Mouse (Mus musculus) frontal cortex, adult 2 months (tissue): Measurements from ENCODE around the gene Auts2. TPM values are rescaled to one million over a fixed set of nuclear protein-coding genes. Genes with fewer than 3 reads are reported as not detected.

Experiments used
- DNase-seq, 2 experiments: peaks; one replicate each; pipeline ENCODE4 v3.0.0; 2022; ENCODE audit warnings: low spot score in 1 of 2; ENCODE audit errors: extremely low spot score in 1 of 2
- polyA plus RNA-seq: library from polyadenylated mRNA; depleted of rRNA; stranded (reverse); fragments of >200 nt; gene quantifications from 2 replicates; pipeline ENCODE4 v1.2.3, GENCODE M21; 2012

Auts2 gene
- polyA plus RNA-seq, 1 experiment, result 45.1 TPM

DNA sequence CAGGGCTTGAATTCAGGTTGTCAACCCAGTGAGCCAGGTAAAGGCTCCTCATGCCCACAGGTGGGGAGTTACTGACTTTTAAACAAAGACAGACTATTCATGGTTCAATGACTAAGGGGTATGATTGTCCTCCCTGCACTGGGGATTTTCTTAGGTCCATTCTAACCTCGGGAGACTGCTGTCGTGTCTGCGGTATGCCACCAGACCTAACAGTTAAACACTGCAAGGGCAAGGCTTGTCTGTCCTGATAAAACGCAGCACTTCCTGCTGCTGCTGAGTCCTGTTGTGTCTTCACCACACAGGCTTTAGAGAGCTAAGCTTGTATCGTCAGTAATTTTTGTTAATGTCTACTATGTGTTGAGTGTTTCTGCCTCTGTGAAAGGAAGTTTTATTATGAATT, 828.2 kb downstream of the Auts2 start:
- DNase-seq, result no peak

DNA sequence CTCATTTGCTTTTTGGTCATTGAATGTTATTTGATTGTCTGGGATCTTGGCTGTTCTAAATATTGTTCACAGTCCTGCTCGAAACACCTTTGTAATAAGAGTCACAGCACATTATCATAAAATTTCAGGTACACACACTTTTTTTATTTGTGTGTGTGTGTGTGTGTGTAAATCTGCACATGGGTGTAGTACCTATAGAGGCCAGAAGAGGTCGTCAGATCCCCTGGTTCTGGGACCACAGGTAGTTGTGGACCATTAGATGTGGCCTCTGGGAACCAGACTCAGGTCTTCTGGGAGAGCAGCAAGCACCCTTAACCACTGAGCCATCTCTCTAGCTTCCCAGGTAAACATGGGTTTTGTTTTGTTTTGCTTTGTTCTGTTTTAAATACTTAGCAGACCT, 830.7 kb downstream of the Auts2 start:
- DNase-seq, result no peak

DNA sequence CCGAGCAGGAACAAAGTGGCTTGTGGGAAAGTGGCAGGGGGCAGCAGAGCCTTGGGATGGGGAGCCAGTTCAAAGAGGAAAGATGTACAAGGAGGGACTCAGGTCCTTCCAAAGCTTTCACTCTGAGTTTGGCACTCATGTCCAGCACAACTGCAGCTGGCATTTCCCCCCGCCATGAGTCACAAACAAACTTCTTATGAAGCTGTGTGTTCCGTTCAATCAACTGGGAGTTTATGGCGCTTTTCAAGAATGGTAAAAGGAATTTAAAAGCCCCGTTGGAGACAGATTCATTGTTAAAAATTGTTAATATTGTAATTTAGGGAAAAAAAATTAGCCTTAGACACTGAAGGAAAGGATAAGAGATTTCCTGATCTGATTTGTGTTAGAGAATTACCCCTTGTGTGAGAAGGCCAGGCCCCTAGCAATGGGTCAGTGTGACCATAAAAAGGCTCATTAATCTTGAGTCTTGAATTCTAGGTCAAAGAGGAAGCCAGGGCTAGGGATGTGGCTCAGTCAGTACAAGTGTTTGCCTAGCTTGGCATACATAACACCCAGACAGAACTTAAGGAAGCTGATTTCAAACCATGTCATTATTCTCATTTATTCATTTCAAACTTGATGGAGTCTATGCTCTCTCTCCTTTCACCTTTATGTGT, 831.5 kb downstream of the Auts2 start:
- DNase-seq, result no peak

DNA sequence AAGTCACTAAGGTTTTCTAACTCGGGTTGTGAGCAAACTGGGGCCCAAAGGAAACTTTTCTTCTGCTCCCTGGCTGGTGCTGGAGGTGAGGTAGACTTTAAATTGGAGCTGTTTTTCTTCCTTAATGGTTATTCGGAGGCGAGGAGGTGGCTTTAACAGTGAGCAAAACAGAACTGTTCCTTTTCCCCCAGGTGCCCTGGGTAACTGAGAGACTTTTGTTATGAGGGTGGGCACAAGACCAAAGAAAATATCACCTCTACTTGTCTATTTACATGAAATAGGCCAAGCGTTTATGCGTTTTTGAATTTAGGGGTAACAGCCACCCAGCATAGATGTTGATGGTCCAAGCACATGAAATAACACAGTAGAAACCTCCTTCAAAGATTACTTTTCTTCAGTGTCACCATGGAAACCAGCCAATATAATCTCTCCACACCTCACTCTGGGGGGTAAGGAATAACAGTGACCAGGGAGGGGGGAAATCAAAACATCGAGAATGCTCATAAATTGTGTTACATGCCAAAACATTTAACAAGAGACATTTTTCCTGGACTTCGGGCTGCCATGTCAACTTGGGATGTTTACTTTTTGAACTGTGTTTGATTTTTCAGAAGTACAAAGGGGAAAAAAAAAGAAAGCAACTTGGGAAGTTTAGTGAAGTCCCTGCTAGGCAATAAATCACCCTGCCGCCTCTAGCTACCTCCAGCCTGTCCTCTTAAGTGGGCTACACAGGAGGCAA, 832.2 kb downstream of the Auts2 start:
- DNase-seq, result no peak

DNA sequence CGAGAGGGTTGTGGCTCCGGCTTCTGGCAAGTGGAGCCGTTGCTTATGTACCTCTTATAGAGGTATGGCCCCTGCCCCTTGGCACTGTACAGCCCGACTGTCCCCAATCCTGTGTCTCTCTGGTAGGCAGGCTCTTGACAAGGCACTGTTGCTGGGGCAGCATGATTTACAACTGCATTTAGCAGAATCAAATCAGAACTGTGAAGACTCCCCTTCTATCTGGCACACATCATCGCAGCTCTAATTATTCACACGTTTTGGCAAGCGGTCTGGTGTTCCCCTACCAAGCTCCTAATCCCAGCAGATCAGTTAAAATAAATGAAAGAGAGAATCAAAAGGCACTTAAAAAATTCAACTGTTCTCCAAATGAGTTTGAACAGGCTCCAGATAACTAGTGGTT, 835.7 kb downstream of the Auts2 start:
- peak in 1 of 2 experiments; percentile 60 for DNase-seq

DNA sequence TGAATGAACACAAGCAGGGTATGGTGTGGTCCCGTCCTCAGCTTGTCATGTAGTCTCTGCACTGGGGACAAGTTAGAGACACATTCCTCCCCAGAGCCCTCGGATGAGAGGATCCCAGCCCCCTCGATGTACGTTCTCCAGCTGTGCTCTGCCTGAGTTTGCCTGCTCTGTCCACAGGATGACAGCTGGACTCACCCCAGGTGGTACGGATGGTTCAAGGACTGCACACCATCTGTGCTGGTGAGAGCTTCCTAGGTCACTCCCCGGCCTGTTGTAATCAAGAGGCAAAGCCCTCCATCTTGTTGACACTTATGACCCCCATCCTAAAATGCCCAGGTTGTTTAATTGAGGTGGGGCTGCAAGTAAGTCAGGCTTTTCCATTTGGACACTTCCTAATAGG, 839.4 kb downstream of the Auts2 start:
- no peak for DNase-seq

DNA sequence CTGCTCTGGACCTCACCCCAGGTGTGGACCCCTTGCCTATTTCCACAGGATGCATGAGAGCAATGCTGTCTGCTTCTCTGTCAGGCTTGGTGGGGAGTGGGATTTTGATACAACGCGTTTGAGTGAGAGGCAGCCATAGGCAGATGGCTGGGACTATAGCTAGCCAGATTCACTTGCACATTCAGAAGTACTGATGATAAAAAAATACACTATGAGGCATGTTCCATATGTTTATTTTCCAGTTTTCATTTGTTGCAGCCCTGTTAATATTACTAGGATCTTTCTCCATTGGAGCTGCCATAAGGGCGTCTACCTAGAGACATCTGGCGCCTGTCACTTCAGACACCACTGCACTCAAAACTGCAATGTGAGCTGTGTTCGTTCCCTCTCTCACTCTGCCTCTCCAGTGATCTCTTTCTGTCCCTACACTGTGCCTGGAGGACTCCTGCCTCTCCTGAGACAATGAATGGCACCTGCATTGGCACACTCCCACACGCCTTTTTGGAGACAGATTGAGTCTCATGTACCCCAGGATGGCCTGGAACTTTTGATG, 840.2 kb downstream of the Auts2 start:
- DNase-seq, result no peak

DNA sequence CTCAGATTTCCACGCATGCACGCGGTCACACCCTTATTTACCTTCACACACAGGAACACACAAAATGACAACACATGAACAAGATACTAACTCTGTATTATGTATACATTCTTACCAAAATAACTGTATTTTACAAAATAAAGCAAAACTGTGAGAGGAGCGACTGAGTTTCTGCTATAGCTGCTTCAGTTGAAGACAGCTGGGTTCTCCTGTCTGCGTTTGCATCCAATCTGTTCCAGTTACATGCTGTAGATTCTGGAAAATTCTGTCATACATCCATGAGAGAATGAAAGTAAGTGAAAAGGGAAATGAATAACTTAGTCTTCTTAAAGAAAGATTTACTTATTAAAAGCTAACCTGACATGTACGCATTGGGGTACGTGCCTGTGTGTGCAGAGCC, 844.2 kb downstream of the Auts2 start:
- no peak for DNase-seq

DNA sequence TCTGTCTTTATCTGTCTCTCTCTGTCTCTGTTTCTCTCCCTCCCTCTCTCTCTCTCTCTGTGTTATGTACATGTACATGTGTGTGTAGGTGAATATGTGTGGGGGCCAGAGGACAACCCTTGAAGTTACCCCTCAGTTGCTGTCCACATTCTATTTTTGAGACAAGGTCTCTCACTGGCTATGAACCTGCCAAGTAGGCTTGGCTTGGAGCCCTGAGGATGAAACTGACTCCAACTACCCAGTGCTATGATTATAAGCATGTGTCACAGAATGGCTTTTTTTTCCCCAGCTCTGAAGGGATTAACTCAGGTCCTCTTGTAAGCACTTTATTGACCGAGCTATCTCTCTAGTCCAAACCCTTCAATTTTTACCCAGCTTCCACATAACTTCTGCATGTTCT, 852.4 kb downstream of the Auts2 start:
- DNase-seq, result no peak

DNA sequence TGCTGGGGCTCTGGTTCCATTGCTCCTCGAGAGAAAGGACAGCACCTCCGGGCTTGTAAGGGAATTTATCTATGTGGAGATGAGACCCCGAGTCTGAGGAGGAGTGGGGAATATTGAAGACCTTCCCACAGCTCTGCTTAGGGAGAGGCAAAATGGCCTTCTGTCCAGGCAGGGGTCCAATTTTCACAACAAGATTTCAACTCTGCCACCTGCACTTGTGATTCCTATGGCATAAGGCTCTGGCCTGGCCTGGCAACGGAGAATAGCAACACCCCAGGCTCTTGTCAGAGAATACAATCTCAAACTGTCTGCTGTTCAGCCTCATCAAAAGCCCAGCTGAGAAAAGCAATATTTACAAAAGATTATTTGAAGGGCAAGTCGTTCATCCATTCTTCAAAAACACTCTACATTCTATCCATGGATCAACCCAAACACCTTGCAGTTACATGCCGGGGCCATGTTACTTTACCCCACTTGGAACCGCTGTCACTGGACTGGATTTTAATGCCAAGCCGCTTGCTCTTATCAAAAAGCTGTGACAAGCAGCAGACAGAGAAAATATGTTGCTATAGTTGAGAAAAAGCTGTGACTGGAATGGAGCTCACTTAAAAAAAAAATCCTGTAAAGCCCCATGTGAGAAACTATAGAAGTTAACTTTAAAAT, 856.1 kb downstream of the Auts2 start:
- DNase-seq, result no peak

DNA sequence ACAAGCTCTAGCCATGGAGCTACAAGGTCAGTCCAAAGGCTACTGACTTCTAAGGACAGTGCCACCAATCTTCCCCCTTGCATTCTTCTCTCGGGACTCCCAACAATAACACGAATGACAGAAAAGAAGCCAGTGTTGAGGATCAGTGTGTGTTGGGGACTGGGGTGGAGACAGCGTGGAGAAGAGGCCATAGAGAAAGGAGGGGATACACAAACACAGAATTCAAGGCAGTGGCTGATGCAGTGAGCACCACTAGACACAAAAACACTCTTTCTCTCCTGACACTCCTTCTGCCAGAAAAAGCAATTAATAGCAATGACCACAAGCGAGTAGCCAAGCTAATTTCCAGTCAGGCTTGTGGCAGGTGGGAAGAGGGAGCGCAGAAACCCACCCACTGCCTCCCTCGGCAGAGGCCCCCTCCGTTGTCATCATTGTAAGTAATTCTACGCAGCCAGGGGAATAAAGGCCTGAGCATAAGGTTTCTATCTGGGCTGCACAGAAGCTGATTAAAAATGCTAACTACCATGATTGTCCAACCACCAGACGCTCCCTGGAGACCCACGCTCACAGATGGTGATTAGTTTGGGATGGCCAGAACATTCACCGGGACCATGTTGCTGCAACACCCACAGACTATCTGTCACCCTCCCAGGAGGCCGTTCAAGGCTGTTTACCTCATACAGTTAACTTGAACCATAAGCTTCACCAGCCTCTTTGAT, 862.9 kb downstream of the Auts2 start:
- DNase-seq, result peak; percentile 46 to 64

DNA sequence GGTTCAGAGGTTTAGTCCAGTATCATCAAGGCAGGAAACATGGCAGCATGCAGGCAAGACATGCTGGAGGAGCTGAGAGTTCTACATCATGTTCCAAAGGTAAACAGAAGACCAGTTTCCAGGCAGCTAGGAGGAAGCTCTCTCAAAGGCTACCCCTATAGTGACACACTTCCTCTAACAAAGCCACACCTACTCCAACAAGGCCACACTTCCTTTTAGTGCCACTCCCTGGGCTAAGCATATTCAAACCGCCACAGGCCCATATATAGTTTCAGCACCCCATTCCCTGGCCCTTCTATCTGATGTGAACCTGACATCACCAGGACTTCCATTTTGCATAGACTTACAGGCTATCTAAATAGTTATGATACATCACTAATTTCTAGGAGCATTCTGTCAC, 863.6 kb downstream of the Auts2 start:
- DNase-seq, result no peak

DNA sequence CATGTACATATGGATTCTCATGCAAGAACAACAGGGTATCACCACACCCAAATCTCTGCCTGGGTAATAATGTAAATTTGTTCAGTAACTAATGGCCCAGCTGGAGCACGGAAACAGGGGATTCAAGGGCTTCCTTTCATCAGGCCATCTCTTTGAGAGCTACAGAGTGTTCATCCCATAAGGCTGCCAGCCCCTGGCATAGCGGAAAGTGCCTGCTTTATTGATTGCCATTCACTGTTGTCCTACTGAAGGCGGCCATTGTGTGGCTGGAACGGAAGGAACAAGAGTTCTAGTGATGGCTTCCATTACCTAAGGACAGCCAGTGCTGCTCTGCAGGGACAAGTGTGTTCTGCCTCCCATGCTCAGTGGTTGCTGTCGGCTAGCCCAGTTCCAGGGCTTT, 865.6 kb downstream of the Auts2 start:
- peak; percentile 42 to 59 for DNase-seq

DNA sequence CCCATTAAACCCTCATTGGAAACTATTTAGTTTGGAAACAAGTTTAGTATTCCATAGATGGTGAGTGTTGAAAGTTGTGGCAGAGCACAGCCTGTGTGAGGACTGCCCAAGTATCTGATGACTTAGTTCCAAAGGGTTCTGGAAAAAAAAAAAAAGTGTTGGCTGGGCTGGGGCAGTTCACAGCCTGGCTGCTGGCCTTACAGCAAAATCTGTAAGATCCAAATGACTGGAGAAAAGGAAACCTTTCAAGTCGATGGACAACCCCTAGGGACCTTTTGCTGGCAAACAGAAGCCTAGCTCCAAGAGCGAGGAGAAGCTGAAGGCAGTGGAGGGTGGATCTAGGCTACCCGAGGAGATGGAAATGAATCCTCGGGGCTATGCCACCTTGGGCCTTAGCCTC, 869.4 kb downstream of the Auts2 start:
- no peak for DNase-seq

DNA sequence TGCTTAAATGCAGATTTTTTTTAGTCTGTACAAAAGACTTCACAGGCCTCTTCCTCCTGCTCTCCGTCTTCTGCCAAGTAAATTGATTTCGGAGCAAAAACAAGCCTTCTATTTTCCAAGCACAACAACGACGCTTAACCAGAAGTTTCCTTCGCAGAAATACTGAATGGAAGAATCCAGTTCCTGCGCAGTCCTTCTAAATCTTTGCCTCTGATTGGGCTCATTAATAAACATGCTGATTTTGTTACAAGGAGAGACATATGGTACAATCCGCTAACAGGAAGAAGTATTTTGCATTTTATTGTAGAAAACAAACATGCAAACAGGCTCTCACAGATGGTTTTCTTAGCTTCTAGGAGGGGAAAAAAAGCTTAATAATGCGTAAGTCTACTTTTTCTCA, 878.1 kb downstream of the Auts2 start:
- no peak for DNase-seq

DNA sequence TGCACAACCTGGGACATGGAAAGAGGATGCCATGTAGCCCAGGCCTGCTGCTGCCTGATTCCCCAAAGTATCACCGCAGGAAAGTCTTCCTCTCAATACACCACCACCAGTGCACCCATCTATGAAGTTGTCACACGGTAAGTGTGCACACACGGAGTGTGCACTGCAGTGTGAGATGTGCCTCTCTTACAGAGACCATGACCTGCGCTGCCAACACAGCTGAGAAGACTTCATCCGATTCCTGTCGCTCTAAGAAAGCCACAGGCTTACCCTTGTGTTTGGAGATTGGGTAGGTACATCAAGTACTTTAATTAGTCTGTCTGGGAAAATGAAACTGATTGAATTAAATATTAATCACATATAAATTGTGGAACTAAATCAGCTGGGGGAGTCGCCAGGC, 878.5 kb downstream of the Auts2 start:
- DNase-seq, result no peak

DNA sequence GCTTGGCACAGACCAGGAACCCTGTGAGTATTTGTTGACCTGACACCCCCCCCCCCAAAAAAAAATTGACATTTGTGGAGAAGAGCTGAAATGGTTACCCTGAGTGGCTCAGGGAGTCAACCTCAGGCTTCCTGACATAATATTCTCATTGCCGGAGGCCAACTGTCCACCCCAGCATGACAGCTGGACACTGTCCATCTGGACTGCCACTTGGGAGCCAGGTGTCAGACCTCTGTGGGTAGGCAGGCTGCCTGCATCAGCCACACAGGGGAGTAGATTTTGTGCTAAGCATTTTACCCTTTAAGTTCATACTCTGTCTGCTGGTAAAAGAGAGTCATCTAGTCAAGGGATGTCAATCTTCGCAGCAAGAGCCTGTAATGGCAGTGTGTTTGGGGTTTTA, 880.5 kb downstream of the Auts2 start:
- no peak for DNase-seq

DNA sequence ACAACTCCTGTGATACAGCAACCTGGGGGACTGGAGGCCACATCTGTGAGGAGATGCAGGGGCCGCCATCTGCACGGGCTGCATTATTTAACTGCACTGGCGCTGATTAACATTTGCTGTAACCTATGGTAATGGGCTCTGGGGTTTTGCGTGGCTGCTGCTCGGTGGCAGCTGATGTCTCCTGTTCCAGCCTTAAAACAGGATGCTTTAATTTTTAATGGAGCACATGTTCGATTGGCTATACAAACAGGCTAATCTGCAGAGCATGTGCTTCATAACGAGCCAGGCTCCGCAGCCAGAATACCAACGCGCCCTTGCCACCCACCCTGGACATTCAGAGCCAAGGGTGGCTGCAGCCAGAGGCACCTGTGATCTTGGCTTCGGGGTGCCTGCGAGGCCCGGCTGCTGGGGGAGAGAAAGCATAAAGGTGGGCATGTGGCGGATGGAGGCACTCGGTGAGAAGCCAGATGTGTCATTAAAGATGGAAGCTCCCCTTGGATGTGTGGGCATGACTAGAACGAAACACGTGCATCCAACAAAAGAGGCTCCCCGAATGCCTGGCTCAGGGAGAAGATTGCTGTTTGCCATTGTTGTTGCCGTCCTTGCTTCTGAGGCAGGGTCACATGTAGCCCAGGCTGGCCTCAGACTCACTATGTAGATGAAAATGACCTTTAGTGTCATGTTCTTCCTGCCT, 884.2 kb downstream of the Auts2 start:
- DNase-seq, result no peak

DNA sequence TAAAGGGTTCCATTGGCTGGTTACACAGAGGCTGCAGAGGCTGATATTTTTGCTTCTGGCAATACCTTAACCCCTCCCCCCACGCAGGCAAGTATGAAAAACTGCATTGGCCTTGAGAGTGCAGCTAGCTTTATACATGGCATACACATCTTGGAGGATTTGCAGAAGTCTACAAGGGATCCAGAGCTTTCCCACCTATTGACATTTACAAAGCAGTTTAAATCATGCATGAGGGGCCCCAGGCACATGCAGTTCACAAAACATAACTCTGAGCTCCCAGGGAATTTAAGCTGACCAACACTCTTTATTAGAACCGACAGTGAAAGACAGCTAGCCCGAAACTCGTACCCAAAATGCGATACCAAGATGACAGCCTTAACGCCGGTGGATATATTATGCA, 888.9 kb downstream of the Auts2 start:
- no peak for DNase-seq

DNA sequence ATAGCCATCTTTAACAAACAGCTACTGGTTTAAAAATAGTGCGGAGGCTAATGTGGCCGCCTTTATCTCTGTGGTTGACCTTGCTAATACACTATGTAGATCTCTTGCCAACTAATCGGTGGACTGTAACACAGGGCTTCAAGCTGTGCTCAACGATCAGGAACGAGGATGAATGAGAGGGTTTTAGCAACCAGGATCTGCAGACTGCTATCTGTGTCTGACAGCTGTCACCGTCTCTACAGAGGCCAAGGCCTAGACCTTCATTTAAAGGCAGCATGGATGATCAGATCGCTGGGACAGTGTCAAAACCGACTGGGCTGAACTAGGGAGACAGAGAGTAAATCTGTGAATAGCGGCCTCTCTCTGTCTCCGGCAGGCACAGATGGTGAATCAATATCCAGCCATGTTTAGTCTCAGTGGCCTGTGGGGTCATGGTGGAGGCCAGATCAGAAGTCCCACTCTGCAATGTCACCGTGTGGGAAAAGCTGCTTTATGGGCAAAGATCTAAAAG, 892.7 kb downstream of the Auts2 start:
- no peak for DNase-seq
